29 mouse cellular contexts compared by ENCODE assay signal in the genomic region with DNA sequence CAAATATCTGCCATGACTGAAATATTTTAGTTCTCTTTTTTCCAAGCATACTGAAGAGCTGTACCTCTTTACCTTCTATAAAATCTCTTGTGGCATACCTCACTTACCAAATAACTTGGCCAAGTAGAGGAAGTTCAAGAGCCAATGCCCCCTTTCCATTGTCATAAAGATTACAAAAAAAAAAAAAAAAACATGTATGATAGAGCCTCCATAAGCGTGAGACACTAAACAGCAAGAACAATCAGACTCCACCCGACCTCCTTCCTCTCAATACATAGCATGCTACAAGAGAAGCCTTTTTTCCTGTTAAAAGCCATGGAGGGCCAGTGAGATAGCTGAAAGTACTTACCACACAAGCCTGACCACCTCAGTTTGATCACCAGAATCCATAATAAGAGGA.
"Had no signal": no experiment of that assay in that cellular context is flagged by ENCODE, and none has a peak within 500 bp of the region (broad histone marks: within the 10 kb centered on the region; RNA-seq: fewer than 3 reads in every experiment).

No protein-coding gene starts in this region.

- H3K4me1 ChIP-seq: limb, embryonic 10.5 days; limb, embryonic 12.5 days; limb, embryonic 13.5 days; limb, embryonic 15.5 days; midbrain, embryonic 10.5 days; midbrain, embryonic 12.5 days; midbrain, embryonic 13.5 days; midbrain, embryonic 15.5 days had no signal

- ATAC-seq: liver, embryonic 12.5 days; liver, postnatal 0 days; lung, postnatal 0 days; midbrain, embryonic 13.5 days; midbrain, embryonic 15.5 days; midbrain, embryonic 16.5 days had no signal

- H3K27ac ChIP-seq: limb, embryonic 10.5 days; limb, embryonic 12.5 days; limb, embryonic 13.5 days; limb, embryonic 15.5 days; liver, embryonic 12.5 days; liver, embryonic 13.5 days; liver, embryonic 14.5 days; liver, embryonic 15.5 days; lung, embryonic 15.5 days; macrophage; midbrain, embryonic 10.5 days; midbrain, embryonic 12.5 days; midbrain, embryonic 13.5 days; midbrain, embryonic 15.5 days had no signal

- H3K27me3 ChIP-seq: limb, embryonic 12.5 days; limb, embryonic 13.5 days; limb, embryonic 15.5 days; liver, embryonic 12.5 days; liver, embryonic 13.5 days; liver, embryonic 15.5 days; lung, embryonic 15.5 days; megakaryocyte, embryonic 14.5 days; midbrain, embryonic 12.5 days; midbrain, embryonic 13.5 days; midbrain, embryonic 15.5 days had no signal

- H3K4me3 ChIP-seq: limb, embryonic 10.5 days; limb, embryonic 12.5 days; limb, embryonic 13.5 days; limb, embryonic 15.5 days; liver, embryonic 12.5 days; liver, embryonic 13.5 days; liver, embryonic 15.5 days; lung, embryonic 15.5 days; megakaryocyte, embryonic 14.5 days; midbrain, embryonic 10.5 days; midbrain, embryonic 12.5 days; midbrain, embryonic 13.5 days; midbrain, embryonic 15.5 days; myocyte had no signal

- H3K9ac ChIP-seq: limb, embryonic 12.5 days; limb, embryonic 13.5 days; limb, embryonic 15.5 days; liver, embryonic 12.5 days; liver, embryonic 13.5 days; liver, embryonic 14.5 days; liver, embryonic 15.5 days; liver, postnatal 0 days; lung, embryonic 14.5 days; lung, embryonic 15.5 days; midbrain, embryonic 12.5 days; midbrain, embryonic 13.5 days; midbrain, embryonic 15.5 days had no signal

- H3K9me3 ChIP-seq: limb, embryonic 10.5 days; limb, embryonic 12.5 days; limb, embryonic 13.5 days; limb, embryonic 15.5 days; liver, embryonic 12.5 days; liver, embryonic 13.5 days; liver, embryonic 15.5 days; lung, embryonic 15.5 days; megakaryocyte, embryonic 14.5 days; midbrain, embryonic 10.5 days; midbrain, embryonic 12.5 days; midbrain, embryonic 13.5 days; midbrain, embryonic 15.5 days had no signal

- H3K36me3 ChIP-seq: lung, embryonic 15.5 days; midbrain, embryonic 15.5 days had no signal

- DNase-seq: left cerebral cortex, postnatal 4 days; liver; liver, embryonic 13.5 days; liver, postnatal 0 days; lung, adult 18-20 months; lung, adult 2 months; lung, embryonic 14.5 days; lung, postnatal 10 days; lung, postnatal 14 days; lung, postnatal 36 days; lung, postnatal 4 days; midbrain, embryonic 14.5 days had no signal
